Mouse (Mus musculus) lung, embryonic 15.5 days (tissue): ENCODE measurements at regions not wholly inside any gene's neighbourhood (a gene's known extent, or its start where the extent isn't known, plus 50 kb on each side); places are given as distances from the start of the nearest gene placed in this dataset.

Experiments used
- ATAC-seq: fragments of 200-750 bp; cut with Nextera tagmentation; 2 replicates; pipeline ENCODE4 v1.8.0; 2017; ENCODE audit warnings: moderate number of reproducible peaks, borderline replicate concordance; ENCODE audit not compliant: low FRiP score, low TSS enrichment; ENCODE audit errors: extremely low read depth
- H3K27ac ChIP-seq: fragments of 300-500 bp; sonication (generic); 2 replicates; pipeline ENCODE4 v1.5.1; 2015; ENCODE audit warnings: moderate library complexity, mild to moderate bottlenecking, inconsistent platforms
- H3K27me3 ChIP-seq: fragments of 300-500 bp; sonication (generic); 2 replicates; pipeline ENCODE4 v1.6.1; 2015; ENCODE audit warnings: inconsistent platforms
- H3K36me3 ChIP-seq: fragments of 300-500 bp; sonication (generic); 2 replicates; pipeline ENCODE4 v1.6.1; 2015; ENCODE audit warnings: inconsistent platforms
- H3K4me1 ChIP-seq: fragments of 300-500 bp; sonication (generic); 2 replicates; pipeline ENCODE4 v1.6.1; 2015; ENCODE audit warnings: inconsistent platforms
- H3K4me2 ChIP-seq: fragments of 300-500 bp; sonication (generic); 2 replicates; pipeline ENCODE4 v1.6.1; 2015; ENCODE audit warnings: inconsistent platforms, mild to moderate bottlenecking, moderate library complexity
- H3K4me3 ChIP-seq: fragments of 300-500 bp; sonication (generic); 2 replicates; pipeline ENCODE4 v1.5.1; 2015; ENCODE audit warnings: mild to moderate bottlenecking, inconsistent platforms
- H3K9ac ChIP-seq: fragments of 300-500 bp; sonication (generic); 2 replicates; pipeline ENCODE4 v1.6.1; 2015; ENCODE audit warnings: inconsistent platforms
- H3K9me3 ChIP-seq: fragments of 300-500 bp; sonication (generic); 2 replicates; pipeline ENCODE4 v1.6.1; 2016; ENCODE audit warnings: inconsistent platforms
- whole genome bisulfite sequencing: fragments of 180-500 bp; shearing (Covaris S2); methylation state at CpG from one replicate; pipeline ENCODE4 v1.1.7; 2015; 5-methylcytosine and 5-hydroxymethylcytosine counted together

- Histone ChIP-seq H3K9ac (no peak overlapping the region), H3K4me1 (no peaks in the 10 kb centered on the region), H3K27me3 (no peaks in the 10 kb centered on the region; the same call in 1 of the 2 replicates), H3K4me3 (no peak overlapping the region), H3K9me3 (no peaks in the 10 kb centered on the region), H3K27ac (no peak overlapping the region), H3K36me3 (no peaks in the 10 kb centered on the region), H3K4me2 (no peak overlapping the region)
- no peak for ATAC-seq
- 86% methylated on average over 37 of the region's 37 CpGs for WGBS
Measured at GRCm38 (mm10) chr3:9959716-9960661, 127.9 kb upstream of the Gm9833 start.

GRCm38 (mm10) chr3:9960696-9961095, 127.2 kb upstream of the Gm9833 start:
- 53% methylated on average over 7 of the region's 7 CpGs for WGBS

More at GRCm38 (mm10) chr3:9960696-9961095, 127.2 kb upstream of the Gm9833 start:
- no peaks in the 10 kb centered on the region for H3K9me3 ChIP-seq
- H3K4me2 ChIP-seq: no peak overlapping the region
- no peak overlapping the region for H3K27ac ChIP-seq
- H3K9ac ChIP-seq: no peak overlapping the region
- no peak overlapping the region for H3K4me3 ChIP-seq
- H3K27me3 ChIP-seq: no peaks in the 10 kb centered on the region; the same call in 1 of the 2 replicates
- H3K4me1 ChIP-seq: no peaks in the 10 kb centered on the region
- no peaks in the 10 kb centered on the region for H3K36me3 ChIP-seq
- peak; percentile 35; the same call in 1 of the 2 replicates for ATAC-seq
